Mouse (Mus musculus) testis, postnatal 14 days (tissue): ENCODE data around the gene Tff3.

Source experiments
- DNase-seq: peaks from one replicate; pipeline ENCODE4 v3.0.0; 2021; ENCODE audit warnings: low spot score

Tff3 gene

DNA sequence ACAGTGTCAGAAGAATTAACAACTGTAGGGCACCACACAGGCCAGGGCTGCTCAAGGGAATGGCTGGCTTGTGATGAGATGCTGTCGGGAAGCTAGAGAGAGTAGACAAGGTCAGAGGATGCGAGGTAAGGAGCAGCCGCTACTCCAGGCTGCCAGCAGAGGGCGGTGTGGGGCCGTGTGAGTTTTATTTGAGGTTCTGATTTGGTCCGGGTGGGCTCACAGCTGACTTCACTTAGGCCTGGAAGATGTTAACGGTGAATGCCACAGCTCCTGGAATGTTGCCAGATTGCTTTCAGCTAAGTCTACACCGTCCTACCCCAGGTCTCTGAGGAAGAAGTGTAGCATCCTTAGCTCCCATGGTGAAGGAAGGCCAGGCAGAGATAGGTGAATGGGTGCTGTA, 7.5 kb downstream of the Tff3 start:
- DNase-seq, result peak; percentile 27

DNA sequence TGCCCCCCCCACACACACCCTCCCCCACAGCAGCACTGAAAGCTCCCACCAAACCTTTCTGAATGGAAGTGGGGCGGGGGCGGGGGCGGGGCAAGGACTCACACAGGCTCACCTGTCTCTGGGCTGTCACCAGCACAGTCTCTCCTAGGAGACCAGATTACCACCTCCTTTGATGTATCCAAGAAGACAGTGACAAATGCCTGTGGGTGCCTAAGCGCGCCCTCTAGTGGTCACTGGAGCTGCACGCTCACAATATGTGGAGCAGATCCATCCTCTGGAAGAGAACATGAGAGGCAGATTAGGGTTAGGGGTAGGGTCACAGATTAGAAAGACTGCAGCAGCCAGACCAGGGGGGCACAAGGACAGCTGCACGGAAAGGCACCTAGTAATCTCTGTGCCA, 10.0 kb downstream of the Tff3 start:
- DNase-seq, result peak; percentile 46

DNA sequence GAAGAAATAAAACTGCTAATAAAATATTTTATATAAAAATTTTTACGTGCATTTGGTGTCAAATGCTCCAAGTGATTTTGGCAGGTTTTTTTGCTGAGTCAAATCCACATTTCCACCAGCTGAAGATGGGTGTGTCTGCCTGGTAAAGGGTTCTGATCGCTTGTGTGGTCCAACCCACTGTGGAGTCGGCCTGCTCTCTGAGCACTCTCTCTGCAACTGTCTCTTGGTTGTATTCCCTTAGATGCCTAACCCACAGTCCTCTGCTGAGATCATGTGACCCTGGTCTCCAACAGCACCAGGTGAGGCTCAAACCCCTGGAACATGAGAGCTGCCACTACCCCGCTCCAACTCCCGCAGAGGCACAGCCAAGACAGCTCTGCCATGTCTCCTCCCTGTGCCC, 11.5 kb downstream of the Tff3 start:
- DNase-seq, result no peak

DNA sequence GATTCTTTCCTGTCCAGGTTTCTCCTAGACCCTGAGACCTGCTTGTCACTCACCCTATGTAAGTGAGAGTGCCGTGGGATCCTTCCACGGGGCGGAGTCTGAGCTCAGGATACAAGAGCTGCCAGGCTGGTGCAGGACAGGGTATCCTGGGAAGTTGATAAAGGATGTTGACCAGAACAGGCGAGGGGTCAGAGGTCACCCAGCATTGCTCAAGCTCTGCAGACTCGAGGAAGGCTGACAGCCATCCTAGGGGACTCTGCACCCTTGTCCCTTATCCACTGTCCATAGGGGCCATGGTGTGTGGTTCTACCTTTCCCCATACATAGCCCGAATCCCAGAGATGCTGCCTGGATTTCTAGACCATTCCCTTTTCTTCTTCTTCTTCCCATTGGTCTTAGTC, 13.4 kb downstream of the Tff3 start:
- no peak for DNase-seq

DNA sequence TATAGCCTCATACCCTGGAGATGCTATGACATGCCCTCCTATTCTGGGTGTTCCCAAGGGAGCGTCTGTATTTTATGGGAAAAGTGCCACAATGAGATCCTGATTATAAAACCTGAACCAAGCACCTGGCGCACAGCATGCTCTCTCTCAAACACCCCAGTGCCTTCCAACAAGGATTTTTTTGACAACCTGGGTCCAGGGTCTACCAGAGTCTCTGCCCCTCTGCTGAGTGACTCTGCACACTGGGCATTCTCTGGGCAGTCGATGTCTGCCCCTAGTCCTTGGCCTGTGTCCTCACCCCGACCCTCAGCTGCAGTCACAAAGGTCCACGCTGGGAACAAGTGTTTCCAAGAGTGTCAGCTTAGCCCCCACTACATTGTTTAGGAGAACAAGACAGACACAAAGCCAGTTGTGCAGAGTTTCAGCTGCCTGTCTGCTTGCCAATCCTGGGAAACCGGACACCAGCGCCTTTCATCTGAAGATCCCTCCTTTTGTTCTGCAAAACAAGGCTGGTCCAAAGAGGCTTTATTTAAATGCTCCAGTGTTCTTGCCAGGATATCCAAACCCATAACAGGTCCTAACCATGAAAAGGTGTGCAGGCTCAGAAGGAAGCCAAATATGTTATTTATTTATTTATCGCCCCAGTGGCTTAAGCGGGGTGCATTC, 16.1 kb downstream of the Tff3 start:
- no peak for DNase-seq

DNA sequence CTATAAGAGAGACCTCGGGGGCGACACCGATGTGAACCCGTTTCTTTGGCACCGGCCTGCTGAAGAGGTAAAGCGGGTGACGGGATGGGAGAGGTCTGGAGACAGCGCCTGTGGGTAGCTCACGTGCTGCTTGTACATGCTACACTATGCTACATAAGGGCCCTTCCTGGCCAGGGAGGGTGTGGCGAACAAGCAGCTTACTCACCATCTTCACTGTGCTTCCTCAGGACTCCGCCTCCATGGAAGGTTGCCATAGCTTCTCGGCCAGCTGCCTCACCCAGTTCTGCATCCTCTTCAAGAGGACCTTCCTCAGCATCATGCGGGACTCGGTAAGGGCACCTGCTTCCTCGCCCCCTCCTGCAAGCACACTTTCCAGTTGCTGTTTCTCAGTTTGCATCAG, 21.1 kb downstream of the Tff3 start:
- DNase-seq, result no peak

DNA sequence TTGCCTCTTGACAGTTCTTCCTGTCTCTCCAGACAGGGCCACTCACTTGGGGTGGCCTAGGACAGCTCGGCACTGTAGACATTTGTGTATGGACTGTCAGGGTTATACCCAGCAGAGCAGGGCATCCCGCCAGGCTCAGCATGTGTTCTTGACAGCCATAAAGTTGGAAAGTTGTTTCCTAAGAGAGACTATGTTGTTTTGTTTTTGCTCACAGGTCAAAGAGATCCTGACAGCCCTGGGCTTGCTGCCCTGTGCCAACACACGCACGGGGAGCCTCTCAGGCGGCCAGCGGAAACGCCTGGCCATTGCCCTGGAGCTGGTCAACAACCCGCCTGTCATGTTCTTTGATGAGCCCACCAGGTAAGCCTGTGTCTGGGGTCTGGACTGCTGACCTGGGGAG, 25.6 kb downstream of the Tff3 start:
- DNase-seq, result no peak

DNA sequence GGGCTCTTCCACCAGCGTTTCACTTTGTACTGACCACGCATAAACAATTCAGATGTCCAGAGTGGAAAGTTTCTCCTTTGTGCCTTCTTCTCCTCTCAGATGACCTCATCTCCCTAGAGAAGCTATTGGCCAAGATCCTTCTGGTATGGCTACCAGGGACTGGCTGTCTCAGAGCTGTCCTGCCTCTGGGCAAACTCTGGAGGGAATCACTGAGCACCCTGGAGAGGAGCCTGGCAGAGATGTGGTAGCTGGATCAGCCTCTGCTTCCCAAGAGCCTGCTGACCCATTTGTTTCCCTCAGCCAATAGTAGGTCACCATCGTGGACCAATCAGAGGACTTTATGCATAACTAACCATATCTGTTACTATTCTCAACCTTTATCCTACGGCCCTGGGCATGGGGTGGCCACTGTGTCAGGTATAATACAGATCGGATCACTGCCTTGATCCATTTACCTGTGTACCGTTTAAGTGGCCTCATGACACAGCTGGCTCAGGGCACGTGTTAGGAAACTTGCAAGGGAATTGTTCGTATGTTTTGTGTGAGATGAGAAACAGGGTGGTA, 26.4 kb downstream of the Tff3 start:
- DNase-seq, result no peak

DNA sequence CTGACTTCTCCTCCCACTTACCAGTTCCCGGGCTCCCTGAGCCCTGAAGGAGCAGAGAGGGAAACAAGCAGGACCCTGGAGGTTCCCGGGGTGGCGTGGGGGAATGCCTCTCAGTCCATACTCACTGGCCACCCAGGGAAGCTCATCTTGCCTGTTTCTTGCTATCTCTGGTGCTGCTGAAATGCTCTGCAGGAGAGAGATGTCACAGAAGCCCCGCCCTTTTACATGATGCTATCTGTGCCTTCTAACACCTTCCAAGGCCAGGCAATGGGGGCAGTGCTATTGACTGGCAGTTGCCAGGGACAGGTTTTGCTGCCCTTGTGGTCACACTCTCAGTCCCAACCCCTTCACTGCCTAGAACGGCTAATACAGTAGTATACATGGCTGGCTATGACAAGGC, 30.7 kb downstream of the Tff3 start:
- no peak for DNase-seq

DNA sequence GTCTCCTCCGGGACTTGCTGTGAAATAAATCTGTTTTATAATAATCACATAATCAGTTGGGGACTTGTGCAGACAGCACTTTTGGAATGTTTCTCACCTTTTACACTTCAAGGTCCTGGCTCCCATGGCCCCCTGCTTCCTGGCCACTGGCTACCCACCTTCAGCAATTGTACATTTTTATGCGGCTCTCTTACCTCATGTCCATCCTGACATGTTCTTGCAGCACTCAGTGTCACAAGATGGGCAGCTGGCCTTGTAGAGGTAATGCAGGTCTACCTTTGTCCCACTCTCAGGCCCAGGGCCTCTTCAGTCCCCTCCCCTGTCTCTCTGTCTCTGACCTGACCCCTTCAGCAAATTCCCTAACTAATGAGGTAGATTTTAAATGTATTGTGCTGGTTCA, 32.6 kb downstream of the Tff3 start:
- no peak for DNase-seq

DNA sequence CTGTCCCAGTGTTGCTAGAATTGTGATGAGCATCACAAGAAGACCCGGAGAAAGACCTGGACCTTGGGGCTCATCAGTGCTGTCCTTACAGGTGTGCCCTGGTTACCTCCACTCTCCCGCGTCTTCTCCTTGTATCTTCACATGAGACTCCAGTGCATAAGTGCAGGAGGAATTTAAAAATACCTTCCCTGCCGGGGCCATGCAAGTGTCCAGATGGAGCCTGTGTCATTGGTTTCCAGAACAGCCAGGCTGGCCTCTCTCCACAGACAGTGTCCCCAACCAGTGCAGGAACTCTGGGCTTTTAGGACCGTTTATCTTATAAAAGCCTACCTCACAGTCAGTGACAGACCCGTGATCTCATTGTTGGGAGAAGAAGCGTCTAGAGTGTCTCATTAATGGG, 33.9 kb downstream of the Tff3 start:
- DNase-seq, result no peak

DNA sequence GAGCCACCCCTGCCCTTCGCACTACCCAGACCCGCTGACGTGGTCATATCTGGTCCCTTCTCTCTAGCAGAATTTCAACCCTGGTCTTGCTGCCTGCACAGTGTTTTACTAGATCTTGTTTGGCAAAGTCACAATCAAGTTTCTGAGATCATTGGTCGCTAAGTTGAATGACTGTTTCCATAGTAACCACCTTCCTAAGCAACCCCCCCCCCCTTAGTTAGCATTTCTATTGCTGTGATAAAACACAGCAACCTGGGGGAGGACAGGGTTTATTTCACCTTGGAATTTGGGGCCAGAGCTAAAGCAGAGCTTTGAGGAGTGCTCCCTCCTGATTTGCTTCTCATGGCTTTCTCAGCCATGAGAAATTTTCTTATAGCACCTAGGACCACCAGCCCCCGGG, 34.7 kb downstream of the Tff3 start:
- DNase-seq, result no peak

DNA sequence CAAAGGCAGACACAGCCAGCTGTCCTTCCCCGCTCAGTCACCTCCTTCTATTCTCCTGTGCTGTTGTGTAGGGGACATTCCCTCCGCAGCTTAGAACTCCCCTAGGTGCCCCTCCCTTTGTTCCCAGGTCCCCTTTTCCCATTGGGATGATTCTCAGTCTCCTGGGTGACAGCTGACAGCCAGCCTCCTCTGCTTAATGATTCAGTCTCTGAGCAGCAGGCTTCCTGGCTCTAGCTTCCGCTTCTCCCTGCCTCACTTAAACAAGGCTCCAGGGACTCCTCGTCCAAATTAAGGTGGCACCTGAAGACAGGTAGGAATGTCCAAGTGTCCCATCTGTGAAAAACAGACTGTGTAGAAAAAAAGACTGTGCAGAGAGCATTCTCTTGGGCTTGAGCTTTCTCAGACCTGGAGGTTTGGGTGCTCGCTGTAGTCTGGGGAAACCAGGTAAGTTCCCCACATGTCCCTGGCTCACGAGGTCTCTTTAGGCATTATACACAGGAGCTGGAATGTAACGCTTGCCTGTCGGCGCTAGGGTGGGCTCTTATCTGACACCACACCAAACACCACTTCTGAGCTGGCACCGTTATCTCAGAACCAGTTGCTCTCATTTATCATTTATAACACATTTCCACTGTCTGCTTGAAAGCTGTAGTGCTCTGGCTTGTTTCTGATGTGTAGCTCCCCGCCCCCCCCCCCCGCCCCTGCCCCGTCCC, 38.3 kb downstream of the Tff3 start:
- DNase-seq, result no peak

DNA sequence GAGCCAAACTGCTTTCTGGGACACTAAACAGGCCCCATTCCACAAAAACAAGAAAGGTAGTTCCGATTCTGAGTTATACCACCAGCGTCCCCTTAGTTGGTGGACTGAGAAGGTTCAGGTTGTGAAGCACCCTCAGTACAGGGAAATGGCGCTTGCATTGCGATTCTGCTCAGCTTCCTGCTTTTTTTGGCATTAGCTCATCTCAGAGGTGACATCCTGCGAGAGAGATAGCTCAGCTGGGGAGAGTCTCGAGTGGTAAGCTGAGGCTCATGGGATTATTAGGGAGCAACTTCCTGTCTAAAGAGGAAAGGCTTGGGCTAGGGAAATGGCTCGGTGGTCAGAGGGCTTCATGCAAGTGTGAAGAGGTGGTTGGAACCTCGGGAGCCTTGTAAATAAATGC, 39.6 kb downstream of the Tff3 start:
- no peak for DNase-seq

DNA sequence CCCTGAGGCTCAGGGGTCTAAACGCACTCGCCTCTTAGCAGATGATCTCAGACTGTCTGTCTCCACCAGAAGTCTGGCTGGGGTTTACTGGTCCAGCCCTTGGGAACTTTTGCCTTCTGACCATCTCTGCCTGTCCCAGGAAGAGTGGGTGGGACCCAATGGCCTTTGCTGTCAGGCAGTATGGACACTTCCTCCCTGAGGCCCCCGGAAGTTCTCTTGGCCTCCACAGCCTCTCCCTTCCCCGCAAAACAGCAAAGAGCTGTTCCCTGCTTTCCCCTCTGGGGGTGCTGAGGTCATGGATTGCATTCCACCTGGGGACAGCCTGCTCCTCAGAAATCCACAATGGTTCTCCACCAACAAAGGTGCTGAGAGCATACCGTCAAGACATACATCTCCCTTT, 40.7 kb downstream of the Tff3 start:
- no peak for DNase-seq

DNA sequence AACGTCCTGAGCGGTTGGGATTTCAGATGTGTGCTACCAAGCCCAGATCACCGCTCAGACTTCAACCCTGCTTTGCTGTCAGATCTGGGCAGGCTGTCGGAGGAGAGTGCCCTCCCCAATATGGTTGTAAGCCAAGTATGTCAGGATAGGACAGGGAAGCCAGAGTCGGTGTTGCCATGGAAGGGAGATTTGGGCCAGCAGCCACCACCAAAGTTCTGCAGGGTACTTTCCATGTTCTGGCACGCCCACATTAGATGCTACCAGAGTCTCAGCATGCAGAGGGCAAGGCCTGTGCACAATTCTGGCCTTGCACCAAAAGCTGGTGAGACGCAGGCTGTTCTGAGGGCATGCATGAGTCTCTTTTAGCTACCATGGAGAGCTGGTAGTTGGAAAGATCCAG, 43.2 kb downstream of the Tff3 start:
- DNase-seq, result no peak

DNA sequence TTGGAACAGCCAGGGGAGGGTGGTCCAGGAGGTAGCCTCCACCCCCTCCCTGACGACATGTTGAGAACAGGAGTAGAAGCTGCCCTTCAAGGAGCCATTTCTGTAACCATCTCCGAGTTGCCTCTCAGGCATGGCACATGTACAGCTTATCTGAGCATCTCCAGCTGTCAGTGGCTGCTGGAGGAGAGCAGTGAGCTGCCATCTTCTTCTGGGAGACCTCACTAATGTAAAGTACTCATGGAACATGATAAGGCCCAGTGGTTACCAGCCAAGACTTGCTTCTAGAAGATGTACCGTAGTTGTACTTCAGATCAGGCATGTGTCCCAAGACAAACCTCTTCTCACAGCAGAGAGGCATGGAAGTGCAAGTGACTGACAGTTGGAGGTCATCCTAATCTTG, 43.9 kb downstream of the Tff3 start:
- DNase-seq, result no peak

DNA sequence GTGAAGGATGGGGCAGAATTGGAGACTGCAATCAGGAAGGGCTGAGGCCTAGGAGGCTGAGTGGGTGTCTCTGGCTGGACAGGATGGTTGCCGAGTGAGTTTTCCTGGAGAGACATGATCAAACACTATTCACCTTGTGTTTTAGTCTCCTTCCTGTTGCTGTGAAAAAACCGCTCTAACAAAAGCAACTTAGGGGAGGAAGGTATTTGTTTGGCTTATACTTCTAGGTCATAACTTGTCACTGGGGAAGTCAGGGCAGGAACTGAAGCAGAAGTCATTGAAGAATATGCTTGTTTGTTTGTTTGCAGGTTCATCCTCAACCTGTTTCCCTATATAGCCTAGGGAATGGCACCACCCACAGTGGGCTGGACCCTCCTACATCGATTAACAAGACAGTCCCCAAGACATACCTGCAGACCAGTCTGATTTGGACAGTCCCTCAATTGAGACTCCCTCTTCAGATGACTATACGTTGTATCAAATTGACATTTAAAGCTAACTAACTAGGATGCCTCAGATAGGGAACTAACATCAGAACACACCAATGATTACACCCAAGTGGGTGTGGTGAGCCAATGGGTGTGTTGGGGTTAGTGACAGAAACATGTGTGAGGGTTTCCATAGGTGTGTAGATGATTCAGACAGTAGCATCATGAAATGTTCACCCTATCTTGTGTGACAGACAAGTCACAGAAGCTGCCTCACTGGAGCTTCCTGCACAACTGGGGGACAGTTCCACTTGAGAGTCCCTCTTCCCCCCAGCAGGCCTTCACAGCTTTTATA, 47.0 kb downstream of the Tff3 start:
- DNase-seq, result no peak

DNA sequence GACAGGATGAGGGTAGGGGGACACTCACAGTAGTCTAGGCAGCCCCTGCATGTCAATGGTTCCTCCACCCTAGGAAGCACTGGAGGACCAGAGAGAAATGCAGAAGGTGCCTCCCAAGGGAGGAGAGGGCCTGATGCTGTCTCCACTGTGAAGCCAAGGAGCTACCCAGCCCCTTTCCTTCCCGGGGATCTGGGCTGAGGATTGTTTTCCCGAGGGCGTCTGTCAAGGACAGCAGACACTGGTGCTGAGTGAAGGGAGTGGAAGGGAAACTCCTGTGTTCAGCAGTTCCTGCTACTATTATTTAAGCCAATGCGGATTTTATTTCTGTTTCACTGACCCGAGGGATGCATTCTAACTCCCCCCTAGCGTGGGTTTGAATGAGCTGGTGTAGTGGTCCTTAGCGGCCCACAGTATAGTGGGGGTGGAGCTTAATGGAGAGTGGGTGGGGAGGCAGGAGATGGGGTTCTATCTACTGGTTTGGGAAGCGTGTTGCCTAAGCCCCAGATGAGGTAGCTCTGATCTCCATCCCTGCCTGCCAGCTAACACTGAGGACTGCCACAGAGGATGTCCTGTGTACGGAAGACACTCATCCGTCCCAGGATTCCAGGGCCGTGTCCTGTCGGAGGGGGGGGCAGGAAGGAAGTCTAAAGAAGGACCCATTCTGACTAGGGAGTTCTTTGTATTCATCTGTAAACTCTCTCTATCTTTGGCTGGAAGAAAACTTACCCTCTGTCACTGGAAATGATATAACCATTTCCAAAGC, 50.2 kb downstream of the Tff3 start:
- no peak for DNase-seq

DNA sequence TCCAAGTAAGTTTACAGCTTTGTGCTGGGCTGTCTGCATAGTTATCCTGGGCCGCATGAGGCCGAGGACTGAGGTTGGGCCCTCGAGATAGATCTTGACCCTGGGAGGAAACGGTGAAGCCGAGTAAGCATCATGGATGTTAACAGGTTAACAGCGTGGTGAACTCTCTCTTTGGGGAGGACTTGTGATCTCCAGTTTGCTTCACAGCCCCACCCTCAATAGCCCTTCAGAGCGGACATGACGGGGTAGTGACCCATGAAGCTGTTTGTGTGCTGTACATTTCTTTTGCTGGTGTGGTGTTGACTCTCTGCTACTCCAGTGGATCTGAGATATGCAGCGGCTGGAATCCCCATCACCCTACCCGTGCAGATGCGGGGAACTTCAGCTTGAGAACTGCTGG, 50.9 kb downstream of the Tff3 start:
- DNase-seq, result no peak

DNA sequence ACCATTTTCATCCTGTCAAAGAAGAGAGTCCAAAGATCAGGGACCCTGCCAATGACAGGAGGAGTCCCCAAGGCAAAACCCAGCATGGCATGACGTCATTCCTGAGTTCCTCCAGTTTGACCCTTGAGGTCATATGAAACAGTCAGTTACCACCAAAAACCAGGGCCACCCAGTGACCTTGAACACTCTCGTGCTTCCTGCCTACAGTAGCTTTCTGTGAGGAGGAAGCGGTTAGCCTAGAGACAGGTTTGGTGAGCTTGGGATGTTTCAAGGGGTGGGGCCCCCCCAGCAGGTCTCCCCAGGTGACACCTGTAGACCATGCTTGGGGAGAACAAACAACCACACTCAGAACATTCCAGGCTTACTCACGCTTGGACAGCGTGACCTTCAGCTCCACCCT, 51.9 kb downstream of the Tff3 start:
- DNase-seq, result no peak

DNA sequence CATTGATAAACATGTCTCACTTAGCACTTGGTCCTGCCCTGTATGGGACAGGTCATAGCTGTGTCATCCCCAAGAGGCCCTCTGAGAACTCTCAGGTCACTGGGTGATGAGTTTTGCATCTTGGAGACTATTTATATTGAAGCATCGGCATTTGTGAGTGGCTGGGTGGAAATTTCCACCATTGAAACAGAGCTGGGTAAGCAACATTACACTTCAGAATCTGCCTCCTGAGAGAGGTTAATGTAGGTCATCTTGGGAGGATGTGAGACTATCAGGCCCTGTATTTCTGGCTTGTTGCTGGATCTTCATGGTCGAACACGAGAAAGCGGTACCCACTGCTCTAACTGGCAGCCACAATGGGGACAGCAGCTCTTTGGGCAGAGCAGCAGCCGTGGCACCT, 54.0 kb downstream of the Tff3 start:
- DNase-seq, result no peak
